Mouse (Mus musculus) brain, embryonic 14.5 days (tissue): Measurements from ENCODE around the gene Cd3d.

Experiments used
- CTCF ChIP-seq: fragments of 200-500 bp; IDR thresholded peaks from 2 replicates; pipeline ENCODE4 v1.5.1; 2012; ENCODE audit warnings: inconsistent platforms, mild to moderate bottlenecking, moderate library complexity, borderline replicate concordance; ENCODE audit not compliant: insufficient read depth, insufficient read length; ENCODE audit errors: extremely low read depth
- POLR2A ChIP-seq: fragments of 200-500 bp; IDR thresholded peaks from 2 replicates; pipeline ENCODE4 v1.6.1; 2012; ENCODE audit warnings: mild to moderate bottlenecking, inconsistent platforms, borderline replicate concordance; ENCODE audit not compliant: poor library complexity, insufficient read depth, insufficient read length, severe bottlenecking; ENCODE audit errors: extremely low read depth

- TF ChIP-seq CTCF (no peak), POLR2A (no peak)
These were observed 35.3 kb upstream of the Cd3d start for GRCm38 (mm10) chr9:44946185-44946695.
